Mouse (Mus musculus) limb, embryonic 12.5 days (tissue): ENCODE data around the gene Immt. TPM values are rescaled to one million over a fixed set of nuclear protein-coding genes. Genes with fewer than 3 reads are reported as not detected.
"Not testable (repeated sequence)": the region's sequence is repeated elsewhere in the genome, so short reads cannot be mapped to it uniquely, and the experiment has no call there.

Experiments
- ATAC-seq: fragments of 200-750 bp; cut with Nextera tagmentation; 2 replicates; pipeline ENCODE4 v1.8.0; 2017; ENCODE audit warnings: low read depth, moderate TSS enrichment; ENCODE audit not compliant: insufficient number of reproducible peaks, insufficient read depth, low FRiP score, low TSS enrichment
- H3K27ac ChIP-seq: fragments of 300-500 bp; sonication (generic); 2 replicates; pipeline ENCODE4 v1.5.1; 2016; ENCODE audit warnings: mild to moderate bottlenecking, moderate library complexity
- H3K27me3 ChIP-seq: fragments of 300-500 bp; sonication (generic); 2 replicates; pipeline ENCODE4 v1.6.1; 2016; ENCODE audit warnings: mild to moderate bottlenecking, moderate library complexity
- H3K36me3 ChIP-seq: fragments of 300-500 bp; sonication (generic); 2 replicates; pipeline ENCODE4 v1.6.1; 2016; ENCODE audit warnings: mild to moderate bottlenecking, moderate library complexity
- H3K4me1 ChIP-seq: fragments of 300-500 bp; sonication (generic); replicated peaks from 2 replicates; pipeline ENCODE4 v1.6.1; 2016
- H3K4me2 ChIP-seq: fragments of 300-500 bp; sonication (generic); 2 replicates; pipeline ENCODE4 v1.6.1; 2016; ENCODE audit warnings: mild to moderate bottlenecking, moderate library complexity
- H3K4me3 ChIP-seq: fragments of 300-500 bp; sonication (generic); replicated peaks from 2 replicates; pipeline ENCODE4 v1.5.1; 2016; ENCODE audit warnings: mild to moderate bottlenecking
- H3K9ac ChIP-seq: fragments of 300-500 bp; sonication (generic); replicated peaks from 2 replicates; pipeline ENCODE4 v1.6.1; 2016; ENCODE audit warnings: mild to moderate bottlenecking, moderate library complexity
- H3K9me3 ChIP-seq: fragments of 300-500 bp; sonication (generic); 2 replicates; pipeline ENCODE4 v1.6.1; 2016; ENCODE audit warnings: mild to moderate bottlenecking, moderate library complexity
- WGBS: fragments of 180-500 bp; shearing (Covaris S2); methylation state at CpG from one replicate; pipeline ENCODE4 v1.1.7; 2016; 5-methylcytosine and 5-hydroxymethylcytosine counted together
- polyA plus RNA-seq: library from polyadenylated mRNA; unstranded; fragments of >200 nt; fragmentation: Nextera tagmentation; extraction: Ambion mirVana; gene quantifications from 2 replicates; pipeline ENCODE4 v1.2.1, GENCODE M21; 2016

The Immt gene
- polyA plus RNA-seq, 1 experiment from 2014 or later = 178 TPM

DNA sequence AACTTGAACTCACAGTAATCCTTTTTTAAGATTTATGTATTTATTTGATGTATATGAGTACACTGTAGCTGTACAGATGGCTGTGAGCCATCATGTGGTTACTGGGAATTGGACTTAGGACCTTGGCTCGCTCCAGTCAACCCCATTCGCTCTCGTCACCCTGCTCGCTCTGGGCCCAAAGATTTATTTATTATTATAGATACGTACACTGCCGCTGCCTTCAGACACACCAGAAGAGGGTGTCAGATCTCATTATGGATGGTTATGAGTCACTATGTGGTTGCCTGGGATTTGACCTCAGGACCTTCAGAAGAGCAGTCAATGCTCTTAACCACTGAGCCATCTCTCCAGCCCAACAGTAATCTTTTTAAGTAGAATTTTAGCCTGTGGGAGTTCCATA, 15.8 kb downstream of the Immt start:
- H3K36me3 ChIP-seq = peaks cover 54% of the 10 kb centered on the region
- not testable (repeated sequence) for H3K4me3 ChIP-seq, H3K27me3 ChIP-seq, H3K9me3 ChIP-seq, H3K9ac ChIP-seq, ATAC-seq, H3K27ac ChIP-seq, H3K4me1 ChIP-seq, H3K4me2 ChIP-seq
- WGBS = 98% methylated on average over 6 of the region's 6 CpGs

DNA sequence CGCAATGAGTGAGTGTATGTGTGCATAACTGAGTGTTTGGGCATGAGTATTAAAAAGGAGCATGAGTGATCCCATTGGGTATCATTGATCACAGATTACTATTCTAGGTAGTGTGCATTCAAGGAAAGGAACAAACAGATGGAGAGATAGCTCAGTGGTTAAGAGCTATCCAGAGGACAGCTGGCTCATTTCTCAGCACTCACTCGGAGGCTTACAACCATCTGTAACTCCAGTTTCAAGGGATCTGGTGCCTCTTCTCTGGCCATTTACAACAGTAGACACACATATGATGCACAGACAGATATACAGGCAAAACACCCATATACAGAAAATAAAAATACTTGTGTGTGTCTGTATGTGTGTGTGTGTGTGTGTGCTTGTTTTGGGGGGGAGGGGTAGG, 36.6 kb downstream of the Immt start:
- no peak for ATAC-seq
- Histone ChIP-seq H3K4me2 (no peak overlapping the region), H3K4me1 (no peaks in the 10 kb centered on the region), H3K27me3 (no peaks in the 10 kb centered on the region), H3K27ac (no peak overlapping the region), H3K9ac (no peak overlapping the region), H3K4me3 (no peak overlapping the region), H3K36me3 (peaks cover 83% of the 10 kb centered on the region), H3K9me3 (no peaks in the 10 kb centered on the region)
- WGBS = 96% methylated on average over 2 of the region's 2 CpGs

DNA sequence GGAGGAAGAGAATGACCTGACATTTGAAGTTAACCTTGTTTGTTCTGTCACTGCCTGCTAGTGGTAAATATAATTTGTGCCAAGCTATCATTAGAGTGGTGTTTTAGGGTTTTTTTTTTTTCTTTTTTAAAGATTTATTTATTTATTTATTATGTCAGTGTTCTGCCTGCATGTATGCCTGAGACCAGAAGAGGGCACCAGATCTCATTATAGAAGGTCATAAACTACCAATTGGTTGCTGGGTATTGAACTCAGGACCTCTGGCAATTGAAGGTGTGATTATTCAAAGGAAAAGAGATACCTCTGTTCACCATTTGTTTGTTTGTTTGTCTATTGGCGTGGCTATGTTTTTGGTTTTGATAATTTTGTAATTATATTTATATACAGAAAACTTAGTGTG, 37.7 kb downstream of the Immt start:
- H3K27me3 ChIP-seq = no peaks in the 10 kb centered on the region
- H3K36me3 ChIP-seq = peaks cover 83% of the 10 kb centered on the region
- H3K4me2 ChIP-seq = no peak overlapping the region
- H3K4me1 ChIP-seq = no peaks in the 10 kb centered on the region
- no peak overlapping the region for H3K27ac ChIP-seq
- ATAC-seq = no peak
- H3K9ac ChIP-seq = no peak overlapping the region
- WGBS = 95% methylated on average over 1 of the region's 1 CpGs
- no peaks in the 10 kb centered on the region for H3K9me3 ChIP-seq
- H3K4me3 ChIP-seq = no peak overlapping the region

DNA sequence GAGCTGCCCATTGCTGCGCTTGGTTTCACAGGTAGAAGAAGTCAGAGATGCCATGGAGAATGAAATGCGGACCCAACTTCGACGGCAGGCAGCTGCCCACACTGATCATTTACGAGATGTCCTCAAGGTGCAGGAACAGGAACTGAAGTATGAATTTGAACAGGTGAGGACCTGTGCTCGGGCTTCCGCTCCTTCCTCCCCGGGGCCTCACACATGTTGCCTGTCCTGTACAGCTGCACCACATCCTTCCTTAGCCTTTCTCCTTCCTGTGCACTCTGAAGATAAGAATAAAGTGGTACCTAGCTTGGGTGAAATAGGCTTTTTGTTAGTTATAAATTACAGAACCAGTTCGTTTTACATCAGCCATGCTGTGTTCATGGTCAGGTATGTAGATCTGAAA, 40.3 kb downstream of the Immt start:
- Histone ChIP-seq H3K27me3 (no peaks in the 10 kb centered on the region), H3K36me3 (peaks cover 89% of the 10 kb centered on the region), H3K27ac (no peak overlapping the region), H3K4me3 (no peak overlapping the region), H3K4me1 (no peaks in the 10 kb centered on the region), H3K9ac (no peak overlapping the region), H3K9me3 (no peaks in the 10 kb centered on the region), H3K4me2 (no peak overlapping the region)
- WGBS = 95% methylated on average over 9 of the region's 9 CpGs
- no peak for ATAC-seq

DNA sequence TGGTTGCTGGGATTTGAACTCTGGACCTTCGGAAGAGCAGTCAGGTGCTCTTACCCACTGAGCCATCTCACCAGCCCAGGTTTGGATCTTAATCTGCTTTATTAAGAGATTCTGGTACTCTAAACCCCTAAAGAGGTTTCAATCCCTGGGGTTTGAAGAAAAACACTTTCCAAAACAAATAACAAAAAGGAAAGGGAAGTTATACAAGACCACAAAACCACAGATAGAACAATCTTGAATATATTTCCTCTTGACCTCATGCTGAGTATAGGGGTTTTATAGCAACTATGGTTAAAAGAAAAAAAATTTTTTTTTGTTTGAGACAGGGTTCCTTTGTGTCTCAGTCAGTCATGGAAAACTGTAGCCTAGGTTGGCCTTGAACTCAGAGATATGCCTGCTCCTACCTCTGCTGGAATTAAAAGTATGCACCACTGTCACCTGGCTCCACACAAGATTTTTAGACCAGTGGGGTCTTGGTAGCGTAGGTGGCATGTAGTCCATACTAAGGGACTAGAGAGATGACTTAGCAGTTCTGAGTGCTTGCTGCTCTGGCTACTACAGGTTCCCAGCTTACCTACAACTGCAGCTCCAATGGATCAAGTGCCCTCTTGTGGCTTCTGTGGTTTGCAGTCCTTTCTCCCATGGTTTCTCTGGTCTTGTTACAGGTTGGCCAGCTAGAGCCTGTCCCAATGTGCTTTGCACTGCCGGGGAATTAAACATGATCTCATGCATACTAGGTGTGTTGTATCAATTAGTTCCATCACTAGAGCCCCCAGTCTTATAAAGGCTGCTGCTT, 47.0 kb downstream of the Immt start:
- WGBS = 93% methylated on average over 3 of the region's 3 CpGs
- no peak for ATAC-seq

DNA sequence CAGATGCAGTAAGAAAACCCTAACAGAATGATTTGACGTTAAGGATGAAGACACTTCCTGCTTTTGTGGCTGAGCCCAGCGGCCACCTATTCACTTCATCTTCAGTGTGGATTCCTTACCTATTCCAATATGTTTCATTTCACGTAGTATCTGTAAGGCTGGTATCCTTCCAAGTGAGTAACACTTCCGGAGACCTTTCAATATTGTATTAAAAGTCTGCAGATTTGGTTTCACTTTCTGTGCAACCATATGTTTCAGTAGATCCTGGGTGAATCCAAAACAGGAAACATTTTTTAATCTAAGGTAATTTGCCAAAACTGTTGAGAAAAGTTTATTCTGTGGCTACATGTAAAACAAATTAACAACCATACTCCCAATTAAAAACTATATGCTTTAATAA, 62.1 kb downstream of the Immt start:
- ATAC-seq = no peak
- WGBS = 95% methylated on average over 4 of the region's 4 CpGs
- H3K36me3 ChIP-seq = peaks cover 97% of the 10 kb centered on the region
- H3K9me3 ChIP-seq = no peaks in the 10 kb centered on the region
- no peaks in the 10 kb centered on the region for H3K27me3 ChIP-seq
- H3K9ac ChIP-seq = no peak overlapping the region
- no peaks in the 10 kb centered on the region for H3K4me1 ChIP-seq
- H3K27ac ChIP-seq = no peak overlapping the region
- no peak overlapping the region for H3K4me2 ChIP-seq
- no peak overlapping the region for H3K4me3 ChIP-seq

More for the DNA sequence above, 47.0 kb downstream of the Immt start:
- Histone ChIP-seq H3K27me3 (no peaks in the 10 kb centered on the region), H3K9me3 (no peaks in the 10 kb centered on the region), H3K36me3 (peaks cover 92% of the 10 kb centered on the region), H3K4me1 (no peaks in the 10 kb centered on the region), H3K9ac (no peak overlapping the region), H3K4me3 (no peak overlapping the region), H3K4me2 (no peak overlapping the region), H3K27ac (no peak overlapping the region)

DNA sequence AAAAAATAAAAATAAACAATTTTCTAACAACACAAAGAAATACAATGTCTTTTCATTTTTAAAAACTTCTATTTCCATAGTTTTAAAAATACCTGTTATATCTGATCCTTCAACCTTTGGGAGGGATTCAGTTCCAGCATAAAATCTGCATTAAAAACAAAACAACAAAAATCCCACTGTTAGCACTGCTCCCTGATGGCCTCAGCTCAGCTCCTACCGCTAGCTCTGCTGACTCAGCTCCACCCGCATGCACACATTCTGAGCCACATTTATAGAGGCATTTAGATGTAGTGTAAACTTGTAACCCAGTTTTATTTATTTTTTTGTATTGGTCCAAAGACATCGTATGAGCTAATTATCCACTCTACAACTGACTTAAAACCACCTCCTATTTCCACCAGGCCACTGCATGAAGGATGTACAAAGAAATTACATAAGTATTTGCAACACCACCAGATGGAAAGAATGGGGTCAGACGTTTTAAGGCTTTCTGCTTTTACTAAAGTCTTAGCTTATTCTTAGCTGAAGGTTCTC, 76.6 kb downstream of the Immt start:
- H3K36me3 ChIP-seq = peaks cover 38% of the 10 kb centered on the region

DNA sequence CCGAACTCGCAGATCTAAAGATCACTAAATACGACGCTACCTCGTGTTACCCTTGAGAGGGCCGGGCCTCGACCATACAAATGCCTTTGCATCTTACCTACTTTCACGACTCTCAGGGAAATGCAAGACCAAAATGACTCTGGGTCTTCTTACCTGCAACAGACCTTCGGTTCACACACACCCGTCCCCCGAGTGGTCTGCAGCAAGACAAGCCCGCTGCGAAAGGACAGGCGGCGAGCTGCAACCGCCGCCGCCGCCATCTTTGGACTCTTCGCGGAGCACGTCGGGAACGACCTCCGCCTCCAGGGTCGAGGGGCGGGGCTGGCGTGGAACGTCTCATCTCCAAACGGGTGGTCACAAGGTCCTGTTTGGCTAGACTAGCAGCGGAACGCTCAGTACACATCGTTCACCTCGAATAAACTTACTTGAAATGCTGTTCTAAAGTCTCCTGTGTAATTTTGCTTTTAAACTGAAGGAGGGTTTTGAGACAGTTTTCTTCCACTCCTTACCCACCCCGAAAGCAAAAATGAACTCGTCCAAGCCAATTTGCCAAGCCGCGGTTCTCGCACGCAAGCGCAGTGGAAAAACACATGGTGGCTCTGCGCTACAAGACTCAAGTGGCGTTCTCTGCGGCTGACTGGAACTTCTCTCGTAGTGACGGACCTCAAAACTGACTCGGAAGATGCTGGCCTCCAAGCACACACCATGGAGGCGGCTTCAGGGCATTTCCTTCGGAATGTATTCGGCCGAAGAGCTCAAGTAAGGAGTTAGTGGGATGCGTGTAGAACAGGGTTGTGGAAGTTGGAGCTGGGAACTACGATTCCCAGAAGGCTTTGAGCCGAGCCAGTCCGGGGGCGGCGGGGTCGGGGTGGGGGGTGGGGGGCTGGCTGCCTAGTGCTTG, 77.6 kb downstream of the Immt start, which contains the start of the genes Ptcd3 and Polr1a:
Gene Ptcd3 (minus strand): TSS at position 270 of the 901 bp plus-strand sequence.
Gene Polr1a (plus strand): TSS at position 573 of the 901 bp plus-strand sequence.
- peak within 1 kb of the TSS; percentile 70 for H3K4me3 ChIP-seq
- H3K27ac ChIP-seq = peak within 1 kb of the TSS; percentile 76
- no peaks in the 10 kb centered on the region for H3K27me3 ChIP-seq
- peak within 1 kb of the TSS; percentile 66 for H3K9ac ChIP-seq
- ATAC-seq = peak; percentile 85
- H3K4me1 ChIP-seq = peaks cover 9% of the 10 kb centered on the region
- peaks cover 36% of the 10 kb centered on the region for H3K36me3 ChIP-seq
- peak within 1 kb of the TSS; percentile 88 for H3K4me2 ChIP-seq
- H3K9me3 ChIP-seq = no peaks in the 10 kb centered on the region
- WGBS = under 1% methylated on average over 58 of the region's 58 CpGs

More for the DNA sequence above, 76.6 kb downstream of the Immt start:
- Histone ChIP-seq H3K27me3 (no peaks in the 10 kb centered on the region), H3K4me1 (peaks cover 9% of the 10 kb centered on the region), H3K4me3 (peak overlapping the region; percentile 70), H3K9ac (peak overlapping the region; percentile 66), H3K27ac (no peak overlapping the region), H3K4me2 (peak overlapping the region; percentile 88), H3K9me3 (no peaks in the 10 kb centered on the region)
- ATAC-seq = no peak
- WGBS = 4% methylated on average over 4 of the region's 4 CpGs

DNA sequence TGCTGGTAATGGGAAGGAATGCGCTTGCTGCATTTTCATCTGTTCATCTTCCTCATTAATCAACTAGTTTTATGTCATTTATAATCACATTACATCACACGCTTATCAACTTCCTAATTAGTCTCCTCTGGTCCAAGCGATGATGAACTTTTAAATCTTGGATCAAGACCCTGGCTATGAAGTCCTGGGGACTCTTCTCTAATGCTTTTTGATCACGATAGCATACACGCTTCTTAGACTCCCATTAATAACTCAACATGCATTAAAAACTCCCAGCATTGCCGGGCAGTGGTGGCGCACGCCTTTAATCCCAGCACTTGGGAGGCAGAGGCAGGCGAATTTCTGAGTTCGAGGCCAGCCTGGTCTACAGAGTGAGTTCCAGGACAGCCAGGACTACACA, 78.3 kb downstream of the Immt start:
- Histone ChIP-seq H3K4me1 (peaks cover 9% of the 10 kb centered on the region), H3K4me3 (peak overlapping the region; percentile 70), H3K36me3 (peaks cover 36% of the 10 kb centered on the region), H3K9me3 (no peaks in the 10 kb centered on the region), H3K4me2 (peak overlapping the region; percentile 88), H3K9ac (peak overlapping the region; percentile 66), H3K27me3 (no peaks in the 10 kb centered on the region), H3K27ac (no peak overlapping the region)
- 20% methylated on average over 10 of the region's 10 CpGs for WGBS
- ATAC-seq = no peak

DNA sequence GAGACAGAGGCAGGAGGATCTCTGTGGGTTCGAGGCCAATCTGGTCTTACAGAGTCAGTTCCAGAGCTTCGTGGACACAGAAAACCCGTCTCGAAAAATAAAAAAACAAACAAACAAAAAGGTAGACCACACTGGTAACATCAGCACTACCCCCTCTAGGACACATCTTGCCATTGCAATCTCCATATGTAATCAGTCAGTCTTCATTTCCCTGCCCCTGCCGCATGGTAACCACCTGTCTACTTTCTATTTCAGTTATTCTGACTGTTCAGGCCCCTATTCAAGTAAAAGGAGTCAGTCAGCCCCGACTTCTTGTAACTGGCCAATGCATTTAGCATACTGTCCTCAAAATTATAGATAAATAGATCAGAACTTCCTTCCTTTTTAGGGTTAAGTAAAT, 78.7 kb downstream of the Immt start:
- Histone ChIP-seq H3K4me1 (peaks cover 9% of the 10 kb centered on the region), H3K9ac (no peak overlapping the region), H3K4me2 (peak overlapping the region; percentile 88), H3K4me3 (peak overlapping the region; percentile 70), H3K9me3 (no peaks in the 10 kb centered on the region), H3K27ac (no peak overlapping the region), H3K27me3 (no peaks in the 10 kb centered on the region), H3K36me3 (peaks cover 35% of the 10 kb centered on the region)
- ATAC-seq = no peak
- 74% methylated on average over 6 of the region's 6 CpGs for WGBS
